Mouse (Mus musculus) gastrocnemius, adult 8-10 months (tissue): ENCODE measurements around the gene Lrtm2. TPM values are rescaled to one million over a fixed set of nuclear protein-coding genes. Genes with fewer than 3 reads are reported as not detected.
"Not testable (repeated sequence)": the region's sequence is repeated elsewhere in the genome, so short reads cannot be mapped to it uniquely, and the experiment has no call there.

Source experiments
- DNase-seq, 2 experiments: peaks; one replicate each; pipeline ENCODE4 v3.0.0; 2022; ENCODE audit warnings: low spot score in 2 of 2
- total RNA-seq, 4 experiments: library from RNA; stranded (reverse); gene quantifications; 2 replicates each; pipeline ENCODE4 v1.2.4; 2022

The Lrtm2 gene
- total RNA-seq, result under 1 TPM; 0.07 to 0.31 (median 0.19) TPM

- no peak for DNase-seq
These were observed at the start of gene Lrtm2 for GRCm38 (mm10) chr6:119330506-119330905. Gene Lrtm2 (minus strand): TSS chr6:119330766.

- no peak for DNase-seq
These were observed 48.1 kb upstream of the Lrtm2 start for GRCm38 (mm10) chr6:119378631-119379030.

- no peak for DNase-seq
These were observed 47.0 kb upstream of the Lrtm2 start for GRCm38 (mm10) chr6:119377613-119378012.

GRCm38 (mm10) chr6:119375035-119375434 is 44.5 kb upstream of the Lrtm2 start:
- DNase-seq, result no peak

- no peak for DNase-seq
These were observed 42.6 kb upstream of the Lrtm2 start for GRCm38 (mm10) chr6:119373000-119373705.

- no peak for DNase-seq
These were observed 41.7 kb upstream of the Lrtm2 start for GRCm38 (mm10) chr6:119372237-119372636.

GRCm38 (mm10) chr6:119371624-119372023 is 41.1 kb upstream of the Lrtm2 start:
- DNase-seq, result no peak

GRCm38 (mm10) chr6:119367382-119367781 is 36.8 kb upstream of the Lrtm2 start:
- DNase-seq, result no peak

GRCm38 (mm10) chr6:119366800-119367199 is 36.2 kb upstream of the Lrtm2 start:
- not testable (repeated sequence) for DNase-seq

- DNase-seq, result no peak
These were observed 33.0 kb upstream of the Lrtm2 start for GRCm38 (mm10) chr6:119363593-119363992.

- no peak for DNase-seq
These were observed 30.5 kb upstream of the Lrtm2 start for GRCm38 (mm10) chr6:119360925-119361702.

- not testable (repeated sequence) for DNase-seq
These were observed 29.7 kb upstream of the Lrtm2 start for GRCm38 (mm10) chr6:119360250-119360649.

GRCm38 (mm10) chr6:119358020-119358571 is 27.5 kb upstream of the Lrtm2 start:
- DNase-seq, result no peak

GRCm38 (mm10) chr6:119352501-119352900 is 21.9 kb upstream of the Lrtm2 start:
- DNase-seq, result no peak

GRCm38 (mm10) chr6:119351656-119352055 is 21.1 kb upstream of the Lrtm2 start:
- no peak for DNase-seq

- DNase-seq, result no peak
These were observed 20.2 kb upstream of the Lrtm2 start for GRCm38 (mm10) chr6:119350703-119351198.

GRCm38 (mm10) chr6:119348234-119348633 is 17.7 kb upstream of the Lrtm2 start:
- peak; percentile 66 to 69 for DNase-seq

- no peak for DNase-seq
These were observed 17.2 kb upstream of the Lrtm2 start for GRCm38 (mm10) chr6:119347813-119348212.

GRCm38 (mm10) chr6:119346257-119346656 is 15.7 kb upstream of the Lrtm2 start:
- no peak for DNase-seq

GRCm38 (mm10) chr6:119341409-119341808 is 10.8 kb upstream of the Lrtm2 start:
- no peak for DNase-seq

GRCm38 (mm10) chr6:119338121-119338912 is 7.8 kb upstream of the Lrtm2 start:
- DNase-seq, result no peak
